Mouse (Mus musculus) inflammation-experienced regulatory T-cells (primary cell): ENCODE data around the gene Grb2. TPM values are rescaled to one million over a fixed set of nuclear protein-coding genes. Genes with fewer than 3 reads are reported as not detected.

Experiments
- polyA plus RNA-seq, 2 experiments: library from polyadenylated mRNA; unstranded; fragments of 100-300 nt; shearing (Covaris generic); gene quantifications; one replicate each; pipeline ENCODE4 v1.2.1; 2017

Grb2 gene
- 100 to 1,000 TPM; 209 to 232 TPM for polyA plus RNA-seq

DNA sequence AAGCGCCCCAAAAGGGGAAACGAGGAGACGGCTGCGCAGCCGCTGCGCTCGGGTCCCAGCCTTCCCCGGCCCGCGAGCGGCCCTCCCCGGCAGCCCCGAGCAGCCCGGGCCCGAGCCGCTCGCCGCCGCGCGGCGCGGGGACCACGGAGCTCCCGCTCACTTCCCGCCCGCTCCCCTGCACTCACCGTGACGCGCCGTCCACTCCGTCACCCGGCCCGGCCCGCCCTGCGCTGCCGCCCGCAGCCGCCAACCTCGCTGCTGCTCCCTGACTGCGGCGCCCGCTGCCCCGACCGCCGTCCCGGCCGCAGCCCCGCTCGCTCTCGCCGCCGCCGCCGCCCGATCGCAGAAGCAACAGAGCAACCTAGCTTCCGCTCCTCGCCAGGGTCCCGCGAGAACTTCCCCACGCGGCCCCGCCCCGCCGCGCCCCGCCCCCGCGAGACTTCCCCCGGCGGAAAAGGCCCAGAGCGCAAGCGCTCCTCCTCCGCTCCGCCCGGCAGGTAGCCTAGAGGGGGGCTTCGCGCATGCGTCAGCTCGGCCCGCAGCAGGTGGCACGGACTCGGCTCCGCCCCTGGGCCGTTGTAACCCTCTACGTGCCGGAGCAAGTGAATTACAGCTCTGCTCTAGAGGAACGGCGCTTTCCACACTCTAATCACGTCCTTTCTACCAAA lies at the start of gene Grb2:
Grb2 (minus strand) TSS at position 389 of the 668 bp plus-strand sequence.

DNA sequence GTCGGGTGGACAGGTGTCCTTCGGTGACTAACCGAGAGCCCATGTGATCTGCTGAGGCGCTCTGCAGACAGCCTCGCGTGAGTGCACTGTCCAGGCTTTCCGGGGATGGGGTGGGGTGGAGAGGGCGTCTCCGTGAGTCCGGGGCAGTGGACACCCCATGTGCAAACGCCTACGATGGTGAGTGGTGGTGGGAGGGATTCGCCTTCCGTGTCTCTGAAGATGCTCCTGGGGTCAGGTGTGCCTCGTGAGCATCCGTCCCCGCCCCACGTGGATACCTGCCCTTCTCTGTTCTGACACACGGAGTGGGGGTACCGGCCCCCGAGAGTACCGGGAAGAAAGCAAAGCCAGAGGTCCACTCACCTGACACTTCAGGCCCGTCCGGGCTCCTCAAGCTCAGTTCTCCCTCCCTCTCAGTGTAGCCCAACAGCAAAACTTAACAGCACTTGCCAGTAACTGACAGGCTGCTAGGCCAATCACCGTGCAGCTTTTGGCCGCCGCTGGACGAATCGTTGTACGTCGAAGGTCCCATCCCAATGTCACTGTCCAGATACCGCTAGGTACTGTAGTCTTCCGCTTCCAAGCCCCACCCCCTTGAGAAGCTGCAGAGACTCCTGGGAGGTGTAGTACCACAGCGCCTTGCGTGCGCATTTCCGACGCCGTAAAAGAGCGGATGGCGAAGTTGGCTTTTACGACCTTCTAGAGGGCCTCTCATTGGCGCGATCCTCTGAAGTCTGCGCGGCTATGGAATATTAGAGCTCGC lies 80.5 kb downstream of the Grb2 start, which contains the start of gene Slc25a19:
Slc25a19 (minus strand) TSS at position 591 of the 760 bp plus-strand sequence.

DNA sequence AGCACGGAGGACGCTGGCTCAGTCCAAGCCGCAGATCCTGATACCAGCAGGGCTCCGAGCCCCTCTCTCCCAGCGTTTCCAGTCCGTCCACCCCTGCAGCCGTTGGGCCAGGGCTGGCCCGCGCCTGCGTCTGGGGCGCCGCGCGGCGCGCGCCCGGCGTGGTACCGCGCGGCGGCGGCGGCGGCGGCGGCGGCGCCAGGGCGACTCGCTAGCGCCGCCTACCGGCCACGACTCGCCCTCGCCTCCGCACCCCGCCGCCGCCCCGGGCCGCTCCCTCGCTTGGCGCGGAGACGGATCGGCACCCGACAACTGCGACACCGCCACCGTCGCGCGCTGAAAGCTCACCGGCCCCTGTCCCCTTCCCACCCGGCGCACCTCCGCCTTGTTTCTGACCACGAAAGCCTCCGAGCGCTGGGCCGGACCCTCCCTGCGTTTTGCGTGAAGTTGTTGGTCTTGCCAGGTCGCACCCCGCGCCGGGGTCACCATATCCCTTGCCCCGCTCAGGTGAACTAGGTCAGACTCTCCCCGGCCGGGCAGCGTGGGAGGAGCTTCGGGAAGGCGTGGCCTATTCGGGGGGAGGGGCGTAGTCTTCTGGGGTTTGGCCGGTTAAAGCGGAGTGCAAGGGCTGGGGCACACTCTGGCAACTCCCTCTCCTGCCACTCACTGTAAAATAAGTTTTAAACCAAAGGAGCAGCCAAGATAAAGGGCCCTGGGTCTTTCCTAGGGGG lies 95.8 kb downstream of the Grb2 start, which contains the start of gene Mif4gd:
Mif4gd (minus strand) TSS at position 560 of the 728 bp plus-strand sequence.

DNA sequence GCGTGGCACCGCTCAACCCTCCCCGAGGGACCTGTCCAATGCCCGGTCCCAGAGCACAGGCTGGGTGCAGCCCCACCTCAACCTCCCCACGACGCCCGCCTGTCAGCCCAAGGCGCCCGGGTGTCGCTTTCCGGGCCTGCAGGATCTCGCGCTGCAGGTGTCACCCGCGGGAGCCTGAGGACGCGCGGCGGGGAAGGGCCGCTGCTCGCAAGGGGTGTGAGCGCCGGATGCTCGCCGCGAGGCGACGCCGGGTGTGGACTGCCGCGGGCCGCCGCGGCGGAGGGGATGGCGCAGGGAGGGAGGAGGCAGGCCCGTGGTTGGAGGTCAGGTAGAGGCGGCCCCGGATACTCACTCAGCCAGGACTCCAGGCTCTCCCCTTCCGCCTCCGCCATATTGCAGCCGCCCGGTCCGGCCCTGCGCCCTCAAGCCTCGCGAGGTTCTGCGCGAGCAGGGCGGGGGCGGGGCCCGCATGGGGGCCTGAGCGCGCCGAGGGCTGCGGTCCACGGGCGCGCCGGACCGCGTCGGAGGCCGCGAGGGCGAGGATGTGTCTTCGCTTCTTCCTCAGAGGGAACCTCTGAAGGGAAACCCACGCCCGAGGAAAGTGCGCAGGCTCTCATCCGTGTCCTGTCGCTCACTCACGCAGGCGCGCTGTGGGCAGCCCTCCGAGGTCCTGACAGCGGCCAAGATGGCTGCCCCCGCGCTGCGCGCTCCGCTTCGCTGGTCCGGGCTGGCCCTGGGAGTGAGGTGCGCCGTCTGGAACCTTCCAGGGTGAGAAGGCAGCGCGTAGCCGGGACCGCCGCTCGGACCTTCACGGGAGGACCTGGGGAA lies 104.7 kb downstream of the Grb2 start, which contains the start of the genes Mrps7 and Gga3:
Mrps7 (plus strand) TSS at position 450 of the 828 bp plus-strand sequence.
Gga3 (minus strand) TSS at position 576 of the 828 bp plus-strand sequence.

Other genes starting within 250 kb of the Grb2 start
- gene Slc16a5, start 246.1 kb downstream of the Grb2 start, polyA plus RNA-seq = 10 to 100 TPM in 1 of 2 experiments, 1 to 10 TPM in 1; 5.5 to 33.6 TPM
- gene Armc7, start 232.9 kb downstream of the Grb2 start, polyA plus RNA-seq = 100 to 1,000 TPM in 1 of 2 experiments, 10 to 100 TPM in 1; 98.8 to 112 TPM
- gene Nt5c, start 216.7 kb downstream of the Grb2 start, polyA plus RNA-seq = 100 to 1,000 TPM; 323 to 410 TPM
- gene Jpt1, start 194.2 kb downstream of the Grb2 start, polyA plus RNA-seq = 100 to 1,000 TPM; 464 to 578 TPM
- 100 to 1,000 TPM; 672 to 692 TPM for gene Sumo2, start 172.3 kb downstream of the Grb2 start, polyA plus RNA-seq
- gene Nup85, start 144.2 kb downstream of the Grb2 start, polyA plus RNA-seq = 100 to 1,000 TPM in 1 of 2 experiments, 10 to 100 TPM in 1; 76.0 to 110 TPM
- gene Mrps7, start 104.7 kb downstream of the Grb2 start, polyA plus RNA-seq = 10 to 100 TPM; 59.7 to 74.7 TPM
- gene Gga3, start 104.5 kb downstream of the Grb2 start, polyA plus RNA-seq = 10 to 100 TPM; 52.9 to 57.6 TPM
- 100 to 1,000 TPM; 163 to 252 TPM for gene Mif4gd, start 95.6 kb downstream of the Grb2 start, polyA plus RNA-seq
- gene Slc25a19, start 80.3 kb downstream of the Grb2 start, polyA plus RNA-seq = 10 to 100 TPM; 54.4 to 75.9 TPM
- 10 to 100 TPM; 22.2 to 29.1 TPM for gene Tmem94, start 56.8 kb upstream of the Grb2 start, polyA plus RNA-seq
- gene Caskin2, start 105.0 kb upstream of the Grb2 start, polyA plus RNA-seq = 1 to 10 TPM; 2.1 to 3.1 TPM
- gene Tsen54, start 106.1 kb upstream of the Grb2 start, polyA plus RNA-seq = 10 to 100 TPM; 43.0 to 53.7 TPM
- 10 to 100 TPM; 34.4 to 36.9 TPM for gene Llgl2, start 115.5 kb upstream of the Grb2 start, polyA plus RNA-seq
- 1 to 10 TPM in 1 of 2 experiments, under 1 TPM in 1; 0.55 to 7.5 TPM for gene Myo15b, start 149.8 kb upstream of the Grb2 start, polyA plus RNA-seq
- 1 to 10 TPM in 1 of 2 experiments, under 1 TPM in 1; 0.68 to 1.2 TPM for gene Smim5, start 191.4 kb upstream of the Grb2 start, polyA plus RNA-seq
- 1 to 10 TPM; 1.7 to 2.2 TPM for gene Smim6, start 203.4 kb upstream of the Grb2 start, polyA plus RNA-seq
- 10 to 100 TPM; 35.4 to 35.8 TPM for gene Sap30bp, start 224.7 kb upstream of the Grb2 start, polyA plus RNA-seq
- gene Recql5, start 224.9 kb upstream of the Grb2 start, polyA plus RNA-seq = 10 to 100 TPM; 18.1 to 21.6 TPM